Mouse (Mus musculus) layer of hippocampus, adult 8-10 months (tissue): ENCODE results near the gene Hist1h3f. TPM values are rescaled to one million over a fixed set of nuclear protein-coding genes. Genes with fewer than 3 reads are reported as not detected.

Experiments used
- DNase-seq, 2 experiments: peaks; one replicate each; pipeline ENCODE4 v3.0.0; 2022; ENCODE audit warnings: low spot score in 2 of 2
- total RNA-seq, 4 experiments: library from RNA; stranded (reverse); gene quantifications; 2 replicates each; pipeline ENCODE4 v1.2.4; 2022

Hist1h3f gene
- total RNA-seq: 10 to 100 TPM; 12.5 to 15.7 (median 14.2) TPM

GRCm38 (mm10) chr13:23543965-23544786 is at the start of gene Hist1h3f:
Gene Hist1h3f (plus strand): TSS chr13:23544052.
- peak in 1 of 2 experiments; percentile 69 for DNase-seq

GRCm38 (mm10) chr13:23495526-23495925 is 48.3 kb upstream of the Hist1h3f start:
- DNase-seq: no peak

GRCm38 (mm10) chr13:23497656-23498321 is 46.1 kb upstream of the Hist1h3f start:
- DNase-seq: peak in 1 of 2 experiments; percentile 70

GRCm38 (mm10) chr13:23498653-23499052 is 45.2 kb upstream of the Hist1h3f start:
- DNase-seq: no peak

- DNase-seq: no peak
Observed at GRCm38 (mm10) chr13:23499943-23500342, 43.9 kb upstream of the Hist1h3f start.

- peak in 1 of 2 experiments; percentile 82 for DNase-seq
Observed at GRCm38 (mm10) chr13:23500424-23501200, 43.2 kb upstream of the Hist1h3f start.

- DNase-seq: no peak
Observed at GRCm38 (mm10) chr13:23501511-23501910, 42.3 kb upstream of the Hist1h3f start.

GRCm38 (mm10) chr13:23502031-23502567 is 41.8 kb upstream of the Hist1h3f start:
- DNase-seq: no peak

GRCm38 (mm10) chr13:23502916-23503315 is 40.9 kb upstream of the Hist1h3f start:
- no peak for DNase-seq

- DNase-seq: peak in 1 of 2 experiments; percentile 65
Observed at GRCm38 (mm10) chr13:23503797-23504196, 40.1 kb upstream of the Hist1h3f start.

- DNase-seq: no peak
Observed at GRCm38 (mm10) chr13:23505662-23506345, 38.0 kb upstream of the Hist1h3f start.

- no peak for DNase-seq
Observed at GRCm38 (mm10) chr13:23506351-23506750, 37.5 kb upstream of the Hist1h3f start.

- DNase-seq: no peak
Observed at GRCm38 (mm10) chr13:23506819-23507515, 36.9 kb upstream of the Hist1h3f start.

- no peak for DNase-seq
Observed at GRCm38 (mm10) chr13:23510127-23510526, 33.7 kb upstream of the Hist1h3f start.

GRCm38 (mm10) chr13:23513517-23513916 is 30.3 kb upstream of the Hist1h3f start:
- no peak for DNase-seq

- no peak for DNase-seq
Observed at GRCm38 (mm10) chr13:23515281-23515680, 28.6 kb upstream of the Hist1h3f start.

- no peak for DNase-seq
Observed at GRCm38 (mm10) chr13:23515826-23516620, 27.8 kb upstream of the Hist1h3f start.

- DNase-seq: peak in 1 of 2 experiments; percentile 73
Observed at GRCm38 (mm10) chr13:23516822-23517602, 26.8 kb upstream of the Hist1h3f start.
